Mouse (Mus musculus): Measurements from ENCODE around the gene Crb1. TPM values are rescaled to one million over a fixed set of nuclear protein-coding genes. Genes with fewer than 3 reads are reported as not detected.
A peak's percentile ranks its signal among the peaks of the same experiment; 100 is the strongest.
"Not testable (repeated sequence)": the region's sequence is repeated elsewhere in the genome, so short reads cannot be mapped to it uniquely, and the experiment has no call there.

The Crb1 gene
- total and polyA plus RNA-seq, 3 experiments: 0.44 TPM; not detected in 2

- no peak for ATAC-seq (ENCODE audit: extremely low read depth, insufficient number of reproducible peaks, low FRiP score, poor library complexity, severe bottlenecking)
- no peaks in the 10 kb centered on the region for H3K27me3 ChIP-seq (ENCODE audit: insufficient read depth, low read length)
These were observed 62.5 kb downstream of the Crb1 start for GRCm38 (mm10) chr1:139314297-139314874.

DNA sequence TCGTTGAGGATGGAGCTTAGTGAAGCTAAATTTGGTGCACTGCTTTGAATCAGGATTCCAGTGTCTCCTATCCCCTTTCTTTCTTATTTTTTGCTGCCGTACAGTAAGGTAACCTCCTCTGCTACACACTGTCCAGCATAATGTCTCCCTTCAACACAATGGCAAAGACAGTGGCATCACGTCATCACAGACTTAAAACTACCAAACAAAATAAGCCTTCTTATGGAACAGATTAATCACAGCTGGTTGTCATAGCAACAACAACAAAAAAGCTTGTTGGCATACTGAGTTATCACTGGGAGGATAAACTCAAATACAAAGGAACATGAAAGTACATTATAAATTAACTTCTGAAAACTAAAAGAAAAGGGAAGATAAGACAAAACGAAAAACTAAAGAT lies 68.0 kb downstream of the Crb1 start:
- no peaks in the 10 kb centered on the region for H3K27me3 ChIP-seq (ENCODE audit: insufficient read depth, low read length)
- H3K4me3 ChIP-seq (ENCODE audit: low read depth, low read length): no peak overlapping the region
- ATAC-seq (ENCODE audit: extremely low read depth, insufficient number of reproducible peaks, low FRiP score, poor library complexity, severe bottlenecking) (no peak), DNase-seq (ENCODE audit: low spot score) (no peak)
- H3K9me3 ChIP-seq (replicated peaks): no peaks in the 10 kb centered on the region
- H3K36me3 ChIP-seq (replicated peaks): no peaks in the 10 kb centered on the region
- H3K4me1 ChIP-seq (ENCODE audit: insufficient read depth, low read depth, low read length): no peaks in the 10 kb centered on the region
- TF ChIP-seq GATA1 (IDR thresholded peaks at IDR 0.05; ENCODE audit: borderline replicate concordance, low read length): no peak
- TF ChIP-seq TAL1 (conservative IDR thresholded peaks at IDR 0.05; ENCODE audit: low read depth, low read length): no peak
- TF ChIP-seq GATA2 (IDR thresholded peaks at IDR 0.05; ENCODE audit: borderline replicate concordance, low read depth, low read length): no peak
- no peak for TF ChIP-seq POLR2AphosphoS5 (IDR thresholded peaks at IDR 0.05; ENCODE audit: insufficient replicate concordance, low read depth, low read length)
- TF ChIP-seq CTCF (IDR thresholded peaks at IDR 0.05; ENCODE audit: low read depth, low read length): no peak

More at GRCm38 (mm10) chr1:139314297-139314874, 62.5 kb downstream of the Crb1 start:
- Histone ChIP-seq H3K4me1 (ENCODE audit: insufficient read depth, low read depth, low read length) (no peaks in the 10 kb centered on the region), H3K36me3 (replicated peaks) (no peaks in the 10 kb centered on the region), H3K9me3 (replicated peaks) (no peaks in the 10 kb centered on the region), H3K4me3 (ENCODE audit: low read depth, low read length) (no peak overlapping the region)
- DNase-seq (ENCODE audit: low spot score): no peak
- no peak for TF ChIP-seq CTCF (IDR thresholded peaks at IDR 0.05; ENCODE audit: low read depth, low read length)
- no peak for TF ChIP-seq POLR2AphosphoS5 (IDR thresholded peaks at IDR 0.05; ENCODE audit: insufficient replicate concordance, low read depth, low read length)

DNA sequence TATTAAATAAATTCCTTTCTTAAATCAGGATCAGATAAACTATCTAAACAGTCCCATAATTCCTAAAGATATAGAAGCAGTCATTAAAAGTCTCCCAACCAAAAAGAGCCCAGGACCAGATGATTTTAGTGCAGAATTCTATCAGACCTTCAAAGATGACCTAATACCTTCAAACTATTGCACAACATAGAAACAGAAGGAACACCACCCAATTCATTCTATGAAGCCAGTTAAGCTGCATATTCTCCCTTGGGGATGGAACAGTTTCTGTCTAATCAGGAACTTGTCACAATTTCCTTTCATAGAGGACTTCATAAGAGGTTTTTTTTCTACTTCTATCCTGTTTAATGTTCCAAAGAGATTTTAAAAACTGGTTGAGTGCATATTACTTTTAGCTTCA lies 74.4 kb downstream of the Crb1 start:
- ATAC-seq (ENCODE audit: extremely low read depth, insufficient number of reproducible peaks, low FRiP score, poor library complexity, severe bottlenecking); H3K4me3 ChIP-seq (ENCODE audit: low read depth, low read length); H3K4me1 ChIP-seq (ENCODE audit: insufficient read depth, low read depth, low read length); H3K9me3 ChIP-seq (replicated peaks); H3K27me3 ChIP-seq (ENCODE audit: insufficient read depth, low read length); H3K36me3 ChIP-seq (replicated peaks); DNase-seq (ENCODE audit: low spot score): not testable (repeated sequence)

DNA sequence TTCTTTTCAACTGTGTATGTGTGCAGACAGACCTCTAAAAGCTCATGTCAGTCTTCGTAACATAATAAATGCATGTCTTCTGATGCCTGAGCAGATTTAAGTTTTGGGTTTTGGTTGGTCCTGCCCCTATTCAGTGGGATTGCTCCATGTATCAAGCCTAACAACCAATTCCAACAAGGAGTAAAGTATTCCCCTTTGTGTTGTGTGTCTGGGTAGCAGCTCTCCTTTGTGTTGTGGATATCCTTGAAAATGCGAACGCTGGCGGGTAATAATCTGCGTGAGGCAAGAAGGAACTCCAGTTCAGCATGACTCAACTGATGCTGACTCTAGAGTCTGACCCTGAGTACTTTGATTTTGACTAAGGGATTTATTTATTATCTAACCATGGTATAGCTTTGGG lies 75.1 kb downstream of the Crb1 start:
- TF ChIP-seq GATA2 (IDR thresholded peaks at IDR 0.05; ENCODE audit: borderline replicate concordance, low read depth, low read length): no peak
- TF ChIP-seq POLR2AphosphoS5 (IDR thresholded peaks at IDR 0.05; ENCODE audit: insufficient replicate concordance, low read depth, low read length): no peak
- TF ChIP-seq TAL1 (conservative IDR thresholded peaks at IDR 0.05; ENCODE audit: low read depth, low read length): no peak
- no peak for TF ChIP-seq GATA1 (IDR thresholded peaks at IDR 0.05; ENCODE audit: borderline replicate concordance, low read length)
- TF ChIP-seq CTCF (IDR thresholded peaks at IDR 0.05; ENCODE audit: low read depth, low read length): no peak
- Histone ChIP-seq H3K4me3 (ENCODE audit: low read depth, low read length) (no peak overlapping the region), H3K27me3 (ENCODE audit: insufficient read depth, low read length) (no peaks in the 10 kb centered on the region), H3K4me1 (ENCODE audit: insufficient read depth, low read depth, low read length) (no peaks in the 10 kb centered on the region), H3K36me3 (replicated peaks) (no peaks in the 10 kb centered on the region), H3K9me3 (replicated peaks) (no peaks in the 10 kb centered on the region)
- no peak for ATAC-seq (ENCODE audit: extremely low read depth, insufficient number of reproducible peaks, low FRiP score, poor library complexity, severe bottlenecking)
- DNase-seq (ENCODE audit: low spot score): no peak

DNA sequence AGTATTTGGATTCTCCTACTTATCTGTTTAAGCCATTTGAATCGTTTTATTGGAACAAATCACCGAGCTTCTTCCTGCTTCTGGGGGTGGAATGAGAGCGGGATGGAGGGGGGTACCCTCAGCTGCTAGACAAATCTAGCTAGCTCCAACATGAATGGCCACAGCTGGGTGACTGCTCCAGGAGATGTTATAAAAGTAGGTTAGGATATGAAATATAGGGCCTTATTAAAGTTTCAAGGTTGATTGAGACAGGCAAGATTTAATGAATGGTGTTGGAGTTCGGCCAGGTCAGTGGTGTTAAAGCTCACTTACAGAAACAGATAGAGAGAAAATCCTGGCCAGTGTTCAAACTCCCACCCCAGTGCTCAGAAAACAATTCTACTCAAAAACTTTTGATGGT lies 84.9 kb downstream of the Crb1 start:
- H3K27me3 ChIP-seq (ENCODE audit: insufficient read depth, low read length): no peaks in the 10 kb centered on the region
- TF ChIP-seq GATA2 (IDR thresholded peaks at IDR 0.05; ENCODE audit: borderline replicate concordance, low read depth, low read length): no peak
- TF ChIP-seq GATA1 (IDR thresholded peaks at IDR 0.05; ENCODE audit: borderline replicate concordance, low read length): no peak
- DNase-seq (ENCODE audit: low spot score) (no peak), ATAC-seq (ENCODE audit: extremely low read depth, insufficient number of reproducible peaks, low FRiP score, poor library complexity, severe bottlenecking) (no peak)
- H3K36me3 ChIP-seq (replicated peaks): no peaks in the 10 kb centered on the region
- H3K4me3 ChIP-seq (ENCODE audit: low read depth, low read length): no peak overlapping the region
- no peaks in the 10 kb centered on the region for H3K4me1 ChIP-seq (ENCODE audit: insufficient read depth, low read depth, low read length)
- no peaks in the 10 kb centered on the region for H3K9me3 ChIP-seq (replicated peaks)

DNA sequence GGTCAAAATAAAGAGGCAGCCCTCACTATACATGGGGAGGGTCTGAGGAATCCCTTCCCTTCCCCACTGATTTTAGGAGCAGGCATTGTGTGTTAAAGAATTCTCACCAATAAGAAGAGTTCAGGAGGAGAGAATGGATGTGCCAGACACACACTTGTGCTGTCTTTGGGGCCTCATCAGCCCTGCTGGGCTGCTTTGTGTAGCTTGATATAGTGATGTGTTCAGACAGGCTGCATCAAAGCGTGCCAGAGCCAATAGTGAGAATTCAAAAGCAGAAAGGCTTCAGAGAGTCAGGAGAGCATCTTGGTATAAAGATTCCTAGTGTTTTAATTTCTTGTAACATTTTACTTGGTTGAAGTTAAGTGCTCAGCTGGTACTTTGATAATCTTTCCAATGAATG lies 85.3 kb downstream of the Crb1 start:
- Histone ChIP-seq H3K27me3 (ENCODE audit: insufficient read depth, low read length) (no peaks in the 10 kb centered on the region), H3K4me1 (ENCODE audit: insufficient read depth, low read depth, low read length) (no peaks in the 10 kb centered on the region), H3K9me3 (replicated peaks) (no peaks in the 10 kb centered on the region), H3K36me3 (replicated peaks) (no peaks in the 10 kb centered on the region), H3K4me3 (ENCODE audit: low read depth, low read length) (no peak overlapping the region)
- ATAC-seq (ENCODE audit: extremely low read depth, insufficient number of reproducible peaks, low FRiP score, poor library complexity, severe bottlenecking): no peak
- no peak for TF ChIP-seq TAL1 (conservative IDR thresholded peaks at IDR 0.05; ENCODE audit: low read depth, low read length)
- no peak for TF ChIP-seq POLR2AphosphoS5 (IDR thresholded peaks at IDR 0.05; ENCODE audit: insufficient replicate concordance, low read depth, low read length)
- TF ChIP-seq CTCF (IDR thresholded peaks at IDR 0.05; ENCODE audit: low read depth, low read length): no peak
- no peak for TF ChIP-seq GATA2 (IDR thresholded peaks at IDR 0.05; ENCODE audit: borderline replicate concordance, low read depth, low read length)
- no peak for TF ChIP-seq GATA1 (IDR thresholded peaks at IDR 0.05; ENCODE audit: borderline replicate concordance, low read length)
- no peak for DNase-seq (ENCODE audit: low spot score)

GRCm38 (mm10) chr1:139276619-139277320 lies 100.1 kb downstream of the Crb1 start:
- DNase-seq (ENCODE audit: low spot score): no peak
- Histone ChIP-seq H3K9me3 (replicated peaks) (no peaks in the 10 kb centered on the region), H3K27me3 (ENCODE audit: insufficient read depth, low read length) (no peaks in the 10 kb centered on the region), H3K36me3 (replicated peaks) (no peaks in the 10 kb centered on the region), H3K4me1 (ENCODE audit: insufficient read depth, low read depth, low read length) (peaks cover 5% of the 10 kb centered on the region), H3K4me3 (ENCODE audit: low read depth, low read length) (no peak overlapping the region)
- TF ChIP-seq GATA2 (IDR thresholded peaks at IDR 0.05; ENCODE audit: borderline replicate concordance, low read depth, low read length): no peak
- no peak for TF ChIP-seq CTCF (IDR thresholded peaks at IDR 0.05; ENCODE audit: low read depth, low read length)
- TF ChIP-seq POLR2AphosphoS5 (IDR thresholded peaks at IDR 0.05; ENCODE audit: insufficient replicate concordance, low read depth, low read length): no peak
- no peak for TF ChIP-seq GATA1 (IDR thresholded peaks at IDR 0.05; ENCODE audit: borderline replicate concordance, low read length)
- TF ChIP-seq TAL1 (conservative IDR thresholded peaks at IDR 0.05; ENCODE audit: low read depth, low read length): no peak
- peak; percentile 89 for ATAC-seq (ENCODE audit: extremely low read depth, insufficient number of reproducible peaks, low FRiP score, poor library complexity, severe bottlenecking)

Measured in G1E (cell line).